ENCODE assay signal across 9 mouse cellular contexts in genomic region chr15:32288480-32288879, GRCm38 (mm10). TPM values are rescaled to one million over a fixed set of nuclear protein-coding genes. Genes with fewer than 3 reads are reported as not detected.
A peak's percentile ranks its signal among the peaks of the same experiment; 100 is the strongest.
DNase-seq lines count a peak whose midpoint lies in the region; ATAC-seq and TF ChIP-seq lines count a peak whose summit lies in the region.
"Had no signal": no experiment of that assay in that cellular context is flagged by ENCODE, and none has a peak within 500 bp of the region (broad histone marks: within the 10 kb centered on the region; RNA-seq: fewer than 3 reads in every experiment).

No protein-coding gene starts in this region.

- no peaks in the 10 kb centered on the region for H3K4me1 ChIP-seq in liver, embryonic 12.5 days
- peaks cover 17% of the 10 kb centered on the region for H3K4me1 ChIP-seq in embryonic facial prominence, embryonic 10.5 days
- peaks cover 14% of the 10 kb centered on the region for H3K4me1 ChIP-seq in heart, embryonic 16.5 days (ENCODE audit: control insufficient read depth, insufficient read depth, low read length)
- no peaks in the 10 kb centered on the region for H3K4me1 ChIP-seq in forebrain, embryonic 14.5 days (ENCODE audit: control insufficient read depth, insufficient read depth, low read length)
- no peaks in the 10 kb centered on the region for H3K4me1 ChIP-seq in midbrain, postnatal 0 days (ENCODE audit: insufficient read depth, low read length)
- H3K4me1 ChIP-seq: midbrain, embryonic 12.5 days had no signal

- no peak for ATAC-seq in liver, embryonic 12.5 days
- peak; percentile 81 for ATAC-seq in heart, embryonic 16.5 days (replicated peaks; ENCODE audit: extremely low read depth, insufficient read depth, low FRiP score)
- ATAC-seq in forebrain, embryonic 14.5 days, result no peak
- ATAC-seq in midbrain, postnatal 0 days (ENCODE audit: low FRiP score), result no peak

- H3K27ac ChIP-seq in liver, embryonic 12.5 days, result no peak overlapping the region
- no peak overlapping the region for H3K27ac ChIP-seq in embryonic facial prominence, embryonic 10.5 days (replicated peaks)
- peak overlapping the region; percentile 73 for H3K27ac ChIP-seq in heart, embryonic 16.5 days (ENCODE audit: low read length)
- H3K27ac ChIP-seq in forebrain, embryonic 14.5 days (ENCODE audit: low read depth, low read length), result no peak overlapping the region
- no peak overlapping the region for H3K27ac ChIP-seq in midbrain, postnatal 0 days (ENCODE audit: low read depth, low read length)
- H3K27ac ChIP-seq: midbrain, embryonic 12.5 days had no signal

- H3K4me3 ChIP-seq in liver, embryonic 12.5 days, result no peak overlapping the region
- H3K4me3 ChIP-seq in embryonic facial prominence, embryonic 10.5 days, result no peak overlapping the region
- no peak overlapping the region for H3K4me3 ChIP-seq in heart, embryonic 16.5 days (ENCODE audit: low read length)
- no peak overlapping the region for H3K4me3 ChIP-seq in forebrain, embryonic 14.5 days (ENCODE audit: low read depth, low read length)
- H3K4me3 ChIP-seq in midbrain, postnatal 0 days (ENCODE audit: low read depth, low read length), result no peak overlapping the region
- H3K4me3 ChIP-seq: midbrain, embryonic 12.5 days had no signal

- no peaks in the 10 kb centered on the region for H3K36me3 ChIP-seq in liver, embryonic 12.5 days
- H3K36me3 ChIP-seq in embryonic facial prominence, embryonic 10.5 days (replicated peaks), result no peaks in the 10 kb centered on the region
- H3K36me3 ChIP-seq in heart, embryonic 16.5 days (ENCODE audit: control insufficient read depth, insufficient read depth), result no peaks in the 10 kb centered on the region
- H3K36me3 ChIP-seq in forebrain, embryonic 14.5 days (ENCODE audit: control insufficient read depth, insufficient read depth, low read length), result no peaks in the 10 kb centered on the region
- H3K36me3 ChIP-seq in midbrain, postnatal 0 days (ENCODE audit: insufficient read depth, low read length), result no peaks in the 10 kb centered on the region
- H3K36me3 ChIP-seq: midbrain, embryonic 12.5 days had no signal

- no peak for TF ChIP-seq CTCF in midbrain, postnatal 0 days (IDR thresholded peaks at IDR 0.05)

- no peak overlapping the region for H3K9ac ChIP-seq in liver, embryonic 12.5 days
- H3K9ac ChIP-seq in heart, embryonic 16.5 days (ENCODE audit: low read length), result no peak overlapping the region
- H3K9ac ChIP-seq in forebrain, embryonic 14.5 days (ENCODE audit: low read length), result no peak overlapping the region
- no peak overlapping the region for H3K9ac ChIP-seq in midbrain, postnatal 0 days (replicated peaks; ENCODE audit: low read length, poor library complexity, severe bottlenecking)
- H3K9ac ChIP-seq: midbrain, embryonic 12.5 days had no signal

- no peak overlapping the region for H3K4me2 ChIP-seq in liver, embryonic 12.5 days
- peak overlapping the region; percentile 27; the same call in 1 of the 2 replicates for H3K4me2 ChIP-seq in heart, embryonic 16.5 days (ENCODE audit: low read depth, low read length)
- no peak overlapping the region for H3K4me2 ChIP-seq in forebrain, embryonic 14.5 days (ENCODE audit: low read length)
- H3K4me2 ChIP-seq in midbrain, postnatal 0 days (ENCODE audit: low read depth, low read length, poor library complexity, severe bottlenecking), result no peak overlapping the region
- H3K4me2 ChIP-seq: midbrain, embryonic 12.5 days had no signal

- no peaks in the 10 kb centered on the region for H3K27me3 ChIP-seq in liver, embryonic 12.5 days (replicated peaks)
- no peaks in the 10 kb centered on the region for H3K27me3 ChIP-seq in embryonic facial prominence, embryonic 10.5 days (replicated peaks; ENCODE audit: low read depth, poor library complexity, severe bottlenecking)
- H3K27me3 ChIP-seq in heart, embryonic 16.5 days (ENCODE audit: control insufficient read depth, insufficient read depth, low read length), result no peaks in the 10 kb centered on the region
- no peaks in the 10 kb centered on the region for H3K27me3 ChIP-seq in forebrain, embryonic 14.5 days (replicated peaks; ENCODE audit: control insufficient read depth, insufficient read depth, low read length)
- no peaks in the 10 kb centered on the region for H3K27me3 ChIP-seq in midbrain, postnatal 0 days (ENCODE audit: insufficient read depth, low read length)
- H3K27me3 ChIP-seq: midbrain, embryonic 12.5 days had no signal

- WGBS in liver, embryonic 12.5 days (ENCODE audit: insufficient replicate concordance), result 51% methylated on average over 6 of the region's 6 CpGs
- 35% methylated on average over 6 of the region's 6 CpGs for WGBS in embryonic facial prominence, embryonic 10.5 days
- 17% methylated on average over 6 of the region's 6 CpGs for WGBS in heart, embryonic 16.5 days
- WGBS in forebrain, embryonic 14.5 days, result 68% methylated on average over 6 of the region's 6 CpGs
- WGBS in midbrain, postnatal 0 days, result 55% methylated on average over 6 of the region's 6 CpGs

- peak; percentile 11 for DNase-seq in liver
- DNase-seq in embryonic facial prominence, embryonic 10.5 days (ENCODE audit: low spot score), result peak; percentile 32
- peak; percentile 55 to 80 for DNase-seq in lung, postnatal 4 days
- DNase-seq in right cerebral cortex, postnatal 4 days, result no peak
- DNase-seq in forebrain, embryonic 14.5 days (ENCODE audit: low spot score), result no peak
- DNase-seq in midbrain, postnatal 0 days (ENCODE audit: low spot score), result no peak

- H3K9me3 ChIP-seq in liver, embryonic 12.5 days (replicated peaks), result no peaks in the 10 kb centered on the region
- no peaks in the 10 kb centered on the region for H3K9me3 ChIP-seq in embryonic facial prominence, embryonic 10.5 days
- no peaks in the 10 kb centered on the region for H3K9me3 ChIP-seq in heart, embryonic 16.5 days (replicated peaks; ENCODE audit: control insufficient read depth, low read length)
- no peaks in the 10 kb centered on the region for H3K9me3 ChIP-seq in forebrain, embryonic 14.5 days (replicated peaks; ENCODE audit: control insufficient read depth, low read length)
- H3K9me3 ChIP-seq in midbrain, postnatal 0 days (ENCODE audit: low read length), result no peaks in the 10 kb centered on the region
- H3K9me3 ChIP-seq: midbrain, embryonic 12.5 days had no signal

RNA-seq across cellular contexts. Expression of gene Sema5a, which starts 43.9 kb away (rescaled TPM):
- polyA plus RNA-seq in liver, embryonic 12.5 days (2016; fragmentation: Nextera tagmentation; extraction: Ambion mirVana), result 0.86 and 1.4 TPM in 2 replicates
- polyA plus RNA-seq in embryonic facial prominence, embryonic 10.5 days (2016; fragmentation: Nextera tagmentation; extraction: Ambion mirVana), result 14.6 and 17.3 TPM in 2 replicates
- polyA plus RNA-seq in heart, embryonic 16.5 days (2015; fragmentation: Nextera tagmentation; extraction: Ambion mirVana), result 7.4 and 8.7 TPM in 2 replicates
- polyA plus RNA-seq in forebrain, embryonic 14.5 days (2014; fragmentation: Nextera tagmentation; extraction: Ambion mirVana), result 10.1 and 10.8 TPM in 2 replicates
- 26.0 and 26.5 TPM in 2 replicates for total RNA-seq in midbrain, postnatal 0 days (2014; rRNA removed)
- polyA plus RNA-seq in midbrain, postnatal 0 days (2015; fragmentation: Nextera tagmentation; extraction: Ambion mirVana), result 5.6 and 5.8 TPM in 2 replicates

Comparison
In these comparisons a context has a peak if more than half of its experiments do, and no peak if none do; other contexts are left out.
1. DNase-seq: peak in liver (single experiment), embryonic facial prominence, embryonic 10.5 days (single experiment) and lung, postnatal 4 days (2 of 2); none in right cerebral cortex, postnatal 4 days (single experiment), forebrain, embryonic 14.5 days (single experiment) and midbrain, postnatal 0 days (single experiment).